Mouse (Mus musculus) liver, postnatal 0 days (tissue): ENCODE measurements around the gene P4ha1.

Experiments used
- CTCF ChIP-seq: sonication (generic); IDR thresholded peaks from 2 replicates; pipeline ENCODE4 v1.5.1; 2016; ENCODE audit warnings: antibody characterized with exemption, low read depth
- EP300 ChIP-seq: IDR thresholded peaks from 2 replicates; pipeline ENCODE4 v1.6.1; 2016; ENCODE audit warnings: antibody characterized with exemption, low read depth, mild to moderate bottlenecking

- TF ChIP-seq CTCF = no peak
- no peak for TF ChIP-seq EP300
Observed at GRCm38 (mm10) chr10:59287662-59288061, 35.4 kb upstream of the P4ha1 start.
